In the genomic region with DNA sequence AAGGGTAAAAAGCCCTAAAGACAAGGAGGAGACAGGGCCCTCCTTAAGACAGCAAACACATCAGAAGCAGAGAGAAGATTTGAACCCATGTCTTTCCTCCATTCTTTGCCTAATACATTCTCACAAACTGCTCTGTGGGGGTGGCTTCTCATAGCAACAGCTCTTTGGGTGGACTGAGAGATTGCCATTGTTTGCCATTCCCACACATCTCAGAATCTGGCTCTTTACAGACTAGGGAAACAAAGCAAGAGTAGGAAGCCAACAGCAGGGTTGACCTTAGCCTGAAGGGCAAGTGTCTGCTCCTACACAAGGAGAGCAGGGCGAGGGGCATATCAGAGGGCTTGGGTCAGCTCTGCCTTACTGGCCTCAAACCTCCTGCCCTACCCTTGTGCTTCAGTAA, we compare ENCODE assay signal across 18 mouse cellular contexts. TPM values are rescaled to one million over a fixed set of nuclear protein-coding genes. Genes with fewer than 3 reads are reported as not detected.
"Had no signal": no experiment of that assay in that cellular context is flagged by ENCODE, and none has a peak within 500 bp of the region (broad histone marks: within the 10 kb centered on the region; RNA-seq: fewer than 3 reads in every experiment).

No protein-coding gene starts in this region.

- H3K27ac ChIP-seq: limb, embryonic 15.5 days; liver, embryonic 13.5 days; lung, embryonic 15.5 days; midbrain, embryonic 10.5 days; midbrain, embryonic 15.5 days; neural tube, embryonic 13.5 days; stomach, postnatal 0 days had no signal

- H3K4me3 ChIP-seq: limb, embryonic 15.5 days; liver, embryonic 13.5 days; lung, embryonic 15.5 days; midbrain, embryonic 10.5 days; midbrain, embryonic 15.5 days; neural tube, embryonic 13.5 days had no signal

- H3K36me3 ChIP-seq: liver, embryonic 13.5 days; lung, embryonic 15.5 days; midbrain, embryonic 10.5 days; midbrain, embryonic 15.5 days; neural tube, embryonic 13.5 days had no signal

- DNase-seq: kidney, adult 8-10 months; kidney, postnatal 36 days; liver, embryonic 13.5 days; liver, postnatal 0 days; right cerebral cortex, postnatal 25 days; thymus, postnatal 4 days had no signal

- H3K9me3 ChIP-seq: limb, embryonic 15.5 days; liver, embryonic 13.5 days; lung, embryonic 15.5 days; midbrain, embryonic 10.5 days; midbrain, embryonic 15.5 days; neural tube, embryonic 13.5 days had no signal

- H3K4me2 ChIP-seq: limb, embryonic 15.5 days; liver, embryonic 13.5 days; lung, embryonic 15.5 days; midbrain, embryonic 15.5 days; neural tube, embryonic 13.5 days had no signal

- H3K27me3 ChIP-seq: limb, embryonic 15.5 days; lung, embryonic 15.5 days; midbrain, embryonic 15.5 days had no signal

- ATAC-seq: liver, postnatal 0 days; midbrain, embryonic 15.5 days had no signal

- H3K9ac ChIP-seq: limb, embryonic 15.5 days; liver, embryonic 13.5 days; liver, postnatal 0 days; lung, embryonic 15.5 days; midbrain, embryonic 15.5 days; neural tube, embryonic 13.5 days had no signal

RNA-seq across cellular contexts. Expression of gene Tspan1, which starts 25.7 kb away (rescaled TPM):
- total RNA-seq: layer of hippocampus, adult 18-20 months had no signal
- polyA plus RNA-seq: liver, embryonic 13.5 days; liver, postnatal 0 days; midbrain, embryonic 10.5 days; neural tube, embryonic 13.5 days had no signal

RNA-seq across cellular contexts. Expression of gene 1700042G07Rik, which starts 31.4 kb away (rescaled TPM):
- total RNA-seq: layer of hippocampus, adult 18-20 months; layer of hippocampus, postnatal 10 days; left cerebral cortex, adult 18-20 months; left cerebral cortex, postnatal 25 days had no signal
- polyA plus RNA-seq: kidney, embryonic 16.5 days; limb, embryonic 11.5 days; limb, embryonic 15.5 days; liver, embryonic 13.5 days; liver, postnatal 0 days; lung, embryonic 15.5 days; midbrain, embryonic 10.5 days; midbrain, embryonic 15.5 days; neural tube, embryonic 13.5 days; stomach, postnatal 0 days had no signal
